11 mouse cellular contexts compared by ENCODE assay signal in the genomic region with DNA sequence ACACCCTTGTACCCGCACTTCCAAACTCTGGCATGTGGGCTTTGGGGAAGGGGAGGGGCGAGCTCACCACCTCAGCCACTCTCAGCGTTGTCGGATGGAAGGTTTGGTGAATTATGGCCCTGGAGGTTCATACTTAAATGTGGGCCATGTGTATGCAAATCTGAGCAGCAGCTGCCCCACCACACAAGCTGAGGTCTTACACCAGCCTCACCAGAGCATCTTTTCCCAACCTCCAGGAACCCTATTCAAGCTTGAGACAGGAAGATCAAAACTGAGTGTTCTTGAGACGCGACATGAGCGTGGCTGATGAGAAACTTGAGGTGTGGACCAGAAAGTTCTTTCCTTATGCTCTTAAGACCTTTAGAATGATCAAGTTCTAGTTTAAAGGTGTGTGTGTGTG. TPM values are rescaled to one million over a fixed set of nuclear protein-coding genes. Genes with fewer than 3 reads are reported as not detected.
DNase-seq lines count a peak whose midpoint lies in the region; ATAC-seq and TF ChIP-seq lines count a peak whose summit lies in the region.
"Had no signal": no experiment of that assay in that cellular context is flagged by ENCODE, and none has a peak within 500 bp of the region (broad histone marks: within the 10 kb centered on the region; RNA-seq: fewer than 3 reads in every experiment).

No protein-coding gene starts in this region.

- peaks cover 15% of the 10 kb centered on the region; the same call in 1 of the 2 replicates for H3K27me3 ChIP-seq in kidney, postnatal 0 days (ENCODE audit: insufficient read depth, low read length)
- H3K27me3 ChIP-seq in embryonic facial prominence, embryonic 10.5 days (replicated peaks; ENCODE audit: low read depth, poor library complexity, severe bottlenecking), result peaks cover 62% of the 10 kb centered on the region
- H3K27me3 ChIP-seq in intestine, embryonic 15.5 days (replicated peaks), result peaks cover 29% of the 10 kb centered on the region
- peaks cover 53% of the 10 kb centered on the region for H3K27me3 ChIP-seq in neural tube, embryonic 15.5 days (replicated peaks)

- H3K9ac ChIP-seq in kidney, postnatal 0 days (ENCODE audit: low read depth, low read length), result no peak overlapping the region
- no peak overlapping the region for H3K9ac ChIP-seq in intestine, embryonic 15.5 days
- H3K9ac ChIP-seq in neural tube, embryonic 15.5 days (replicated peaks), result no peak overlapping the region; the same call in 1 of the 2 replicates

- 39% methylated on average over 7 of the region's 7 CpGs for whole genome bisulfite sequencing in kidney, postnatal 0 days
- 32% methylated on average over 7 of the region's 7 CpGs for WGBS in embryonic facial prominence, embryonic 10.5 days
- 42% methylated on average over 7 of the region's 7 CpGs for WGBS in intestine, embryonic 15.5 days
- 39% methylated on average over 7 of the region's 7 CpGs for WGBS in neural tube, embryonic 15.5 days

- H3K9me3 ChIP-seq in kidney, postnatal 0 days (replicated peaks; ENCODE audit: low read length), result no peaks in the 10 kb centered on the region
- no peaks in the 10 kb centered on the region for H3K9me3 ChIP-seq in embryonic facial prominence, embryonic 10.5 days
- no peaks in the 10 kb centered on the region for H3K9me3 ChIP-seq in intestine, embryonic 15.5 days
- no peaks in the 10 kb centered on the region for H3K9me3 ChIP-seq in neural tube, embryonic 15.5 days (replicated peaks)

- H3K27ac ChIP-seq in kidney, postnatal 0 days, result no peak overlapping the region
- no peak overlapping the region for H3K27ac ChIP-seq in embryonic facial prominence, embryonic 10.5 days (replicated peaks)
- H3K27ac ChIP-seq in intestine, embryonic 15.5 days, result no peak overlapping the region
- no peak overlapping the region for H3K27ac ChIP-seq in neural tube, embryonic 15.5 days (replicated peaks)

- no peaks in the 10 kb centered on the region for H3K36me3 ChIP-seq in kidney, postnatal 0 days (ENCODE audit: insufficient read depth, low read length)
- no peaks in the 10 kb centered on the region for H3K36me3 ChIP-seq in embryonic facial prominence, embryonic 10.5 days (replicated peaks)
- no peaks in the 10 kb centered on the region for H3K36me3 ChIP-seq in intestine, embryonic 15.5 days
- no peaks in the 10 kb centered on the region for H3K36me3 ChIP-seq in neural tube, embryonic 15.5 days

- peak overlapping the region; percentile 89; the same call in 1 of the 2 replicates for H3K4me2 ChIP-seq in kidney, postnatal 0 days (ENCODE audit: low read length)
- H3K4me2 ChIP-seq in intestine, embryonic 15.5 days (replicated peaks), result peak overlapping the region; percentile 91
- H3K4me2 ChIP-seq in neural tube, embryonic 15.5 days, result peak overlapping the region; percentile 85

- peaks cover 8% of the 10 kb centered on the region for H3K4me1 ChIP-seq in kidney, postnatal 0 days (replicated peaks; ENCODE audit: insufficient read depth, low read length)
- peaks cover 24% of the 10 kb centered on the region for H3K4me1 ChIP-seq in embryonic facial prominence, embryonic 10.5 days
- H3K4me1 ChIP-seq in intestine, embryonic 15.5 days (replicated peaks), result peaks cover 14% of the 10 kb centered on the region
- peaks cover 23% of the 10 kb centered on the region for H3K4me1 ChIP-seq in neural tube, embryonic 15.5 days

- ATAC-seq in kidney, postnatal 0 days (replicated peaks; ENCODE audit: low FRiP score, low read depth), result no peak
- no peak for ATAC-seq in intestine, embryonic 15.5 days
- ATAC-seq in neural tube, embryonic 15.5 days (ENCODE audit: low FRiP score), result no peak
- no peak for ATAC-seq in CD4-positive, CD25-positive, alpha-beta regulatory T cell, adult 4 months
- no peak for ATAC-seq in erythroblast, adult 5-6 weeks (replicated peaks; ENCODE audit: low FRiP score, poor library complexity, severe bottlenecking)

- no peak for TF ChIP-seq CTCF in kidney, postnatal 0 days (IDR thresholded peaks at IDR 0.05; ENCODE audit: low read depth)

- H3K4me3 ChIP-seq in kidney, postnatal 0 days (replicated peaks; ENCODE audit: low read depth, low read length), result peak overlapping the region; percentile 50; the same call in 1 of the 2 replicates
- H3K4me3 ChIP-seq in embryonic facial prominence, embryonic 10.5 days, result 0 out of 2 replicates have a peak overlapping the region, but pooled peaks have one; percentile 61
- H3K4me3 ChIP-seq in intestine, embryonic 15.5 days (replicated peaks), result 0 out of 2 replicates have a peak overlapping the region, but pooled peaks have one; percentile 41
- peak overlapping the region; percentile 43 for H3K4me3 ChIP-seq in neural tube, embryonic 15.5 days (replicated peaks)
- H3K4me3 ChIP-seq: erythroblast, embryonic 14.5 days had no signal

- no peak for DNase-seq in kidney, postnatal 0 days (ENCODE audit: low spot score)
- DNase-seq in kidney, adult 8-10 months, result no peak
- DNase-seq in embryonic facial prominence, embryonic 10.5 days (ENCODE audit: low spot score), result peak; percentile 33
- no peak for DNase-seq in adrenal gland, adult (ENCODE audit: inconsistent age in 2 of 2, low spot score in 1 of 2)
- DNase-seq: right cerebral cortex, postnatal 25 days had no signal

RNA-seq across cellular contexts. Expression of a gene that starts 1.4 kb away (rescaled TPM):
- 8.6 and 9.6 TPM in 2 replicates for polyA plus RNA-seq in kidney, postnatal 0 days (2015; fragmentation: Nextera tagmentation; extraction: Ambion mirVana)
- 0.62 and 0.64 TPM in 2 replicates for polyA plus RNA-seq in embryonic facial prominence, embryonic 10.5 days (2016; fragmentation: Nextera tagmentation; extraction: Ambion mirVana)
- polyA plus RNA-seq in intestine, embryonic 15.5 days (2015; fragmentation: Nextera tagmentation; extraction: Ambion mirVana), result 2.1 and 2.4 TPM in 2 replicates
- polyA plus RNA-seq in neural tube, embryonic 15.5 days (2015; fragmentation: Nextera tagmentation; extraction: Ambion mirVana), result 1.7 and 2.0 TPM in 2 replicates
- polyA plus RNA-seq in CD4-positive, CD25-positive, alpha-beta regulatory T cell, adult 4 months (2017; shearing (Covaris generic)), result not detected
- total RNA-seq in erythroblast, adult 5-6 weeks (2015; ENCODE audit: low replicate concordance), result not detected in 2 replicates
- total RNA-seq in erythroblast, adult 5-6 weeks (2017; ENCODE audit: low replicate concordance), result not detected in 2 replicates
- polyA plus RNA-seq: erythroblast, embryonic 14.5 days had no signal

RNA-seq across cellular contexts. Expression of a gene that starts 27.3 kb away (rescaled TPM):
- 22.5 and 23.6 TPM in 2 replicates for polyA plus RNA-seq in kidney, postnatal 0 days (2015; fragmentation: Nextera tagmentation; extraction: Ambion mirVana)
- 8.4 and 9.1 TPM in 2 replicates for polyA plus RNA-seq in embryonic facial prominence, embryonic 10.5 days (2016; fragmentation: Nextera tagmentation; extraction: Ambion mirVana)
- 11.6 and 14.4 TPM in 2 replicates for polyA plus RNA-seq in intestine, embryonic 15.5 days (2015; fragmentation: Nextera tagmentation; extraction: Ambion mirVana)
- polyA plus RNA-seq in neural tube, embryonic 15.5 days (2015; fragmentation: Nextera tagmentation; extraction: Ambion mirVana), result 33.4 and 38.3 TPM in 2 replicates
- 10 to 100 TPM; 21.9 to 23.6 TPM for polyA plus RNA-seq in CD4-positive, CD25-positive, alpha-beta regulatory T cell, adult 4 months (2017; shearing (Covaris generic))
- 78.4 and 136 TPM in 2 replicates for total RNA-seq in erythroblast, adult 5-6 weeks (2015; ENCODE audit: low replicate concordance)
- total RNA-seq in erythroblast, adult 5-6 weeks (2017; ENCODE audit: low replicate concordance), result 84.1 and 125 TPM in 2 replicates

RNA-seq across cellular contexts. Expression of a gene that starts 56.5 kb away (rescaled TPM):
- polyA plus RNA-seq in kidney, postnatal 0 days (2015; fragmentation: Nextera tagmentation; extraction: Ambion mirVana), result not detected in 2 replicates
- not detected in 2 replicates for polyA plus RNA-seq in embryonic facial prominence, embryonic 10.5 days (2016; fragmentation: Nextera tagmentation; extraction: Ambion mirVana)
- polyA plus RNA-seq in intestine, embryonic 15.5 days (2015; fragmentation: Nextera tagmentation; extraction: Ambion mirVana), result not detected in 2 replicates
- not detected in 2 replicates for polyA plus RNA-seq in neural tube, embryonic 15.5 days (2015; fragmentation: Nextera tagmentation; extraction: Ambion mirVana)
- not detected for polyA plus RNA-seq in CD4-positive, CD25-positive, alpha-beta regulatory T cell, adult 4 months (2017; shearing (Covaris generic))
- not detected in 2 replicates for total RNA-seq in erythroblast, adult 5-6 weeks (2015; ENCODE audit: low replicate concordance)
- total RNA-seq in erythroblast, adult 5-6 weeks (2017; ENCODE audit: low replicate concordance), result not detected in 2 replicates
- total RNA-seq: liver, adult 2 months had no signal
- polyA plus RNA-seq: erythroblast, embryonic 14.5 days; liver, adult 2 months had no signal
